Mouse (Mus musculus) thymus, postnatal 36 days (tissue): ENCODE measurements around the gene Wnt16.

Experiments
- DNase-seq, 2 experiments: peaks; one replicate each; pipeline ENCODE4 v3.0.0; 2022; ENCODE audit warnings: mixed read lengths in 2 of 2

Gene Wnt16

GRCm38 (mm10) chr6:22327091-22327490 lies 39.1 kb downstream of the Wnt16 start:
- no peak for DNase-seq

DNA sequence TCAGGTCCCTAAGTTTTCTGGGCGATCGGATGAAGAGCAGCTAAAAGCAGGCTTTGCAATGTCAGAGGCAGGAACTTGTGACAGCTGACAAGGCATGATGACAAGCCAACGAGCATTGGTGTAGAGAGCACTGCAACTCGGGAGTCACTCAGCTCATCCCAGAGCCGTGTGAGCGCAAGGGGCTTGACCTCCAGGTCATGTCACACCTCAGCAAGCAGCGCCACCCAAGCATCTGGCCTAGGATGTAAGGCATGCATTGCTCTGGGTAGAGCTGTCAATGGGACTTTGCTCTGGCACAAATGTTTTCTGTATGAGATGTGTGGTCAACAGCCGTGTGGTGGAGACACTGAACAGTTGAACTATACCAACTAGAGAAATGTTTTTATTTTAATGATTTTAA lies 39.9 kb downstream of the Wnt16 start:
- no peak for DNase-seq

- DNase-seq = peak; percentile 22 to 23
Observed at GRCm38 (mm10) chr6:22330169-22330960, 42.3 kb downstream of the Wnt16 start.

GRCm38 (mm10) chr6:22332548-22332947 lies 44.5 kb downstream of the Wnt16 start:
- DNase-seq = no peak

DNA sequence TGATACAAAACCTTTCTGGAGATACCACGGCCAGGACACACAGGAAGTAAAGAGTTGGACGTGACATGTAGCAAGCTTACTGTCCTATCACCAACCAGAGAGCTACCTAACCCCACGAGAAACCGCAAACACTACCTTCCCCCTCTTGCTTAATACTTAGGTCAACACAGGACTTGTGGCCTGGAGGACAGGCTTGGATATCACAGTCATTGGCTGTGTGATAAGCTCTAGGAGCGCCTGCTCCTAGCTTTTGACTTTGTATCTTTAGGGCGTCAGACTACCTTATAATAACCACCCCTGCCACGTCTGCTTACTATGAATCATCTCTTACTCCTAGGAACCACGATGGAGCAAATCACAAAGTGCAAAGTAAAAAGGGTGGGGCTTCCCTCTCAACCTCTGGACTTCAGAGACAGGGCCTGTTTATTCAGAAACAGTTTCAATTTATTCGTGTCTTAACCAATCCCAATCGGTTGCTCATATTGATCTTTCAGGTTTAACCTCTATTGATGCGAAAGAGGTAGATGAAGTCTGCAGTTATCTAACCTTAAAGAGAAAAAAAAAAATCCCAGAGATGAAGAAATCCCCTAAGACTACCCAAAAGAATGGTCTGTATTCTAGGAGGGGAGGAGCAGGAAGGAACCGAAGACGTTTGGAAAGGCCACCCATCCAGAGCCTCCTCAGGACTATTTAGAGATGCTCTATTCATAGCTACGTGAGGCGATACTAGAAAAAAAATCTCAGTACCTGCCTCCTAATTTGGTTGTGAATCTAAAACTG lies 51.9 kb downstream of the Wnt16 start:
- no peak for DNase-seq

- no peak for DNase-seq
Observed at GRCm38 (mm10) chr6:22340779-22341178, 52.8 kb downstream of the Wnt16 start.

- DNase-seq = no peak
Observed at GRCm38 (mm10) chr6:22343292-22343691, 55.3 kb downstream of the Wnt16 start.

- no peak for DNase-seq
Observed at GRCm38 (mm10) chr6:22343706-22344105, 55.7 kb downstream of the Wnt16 start.

GRCm38 (mm10) chr6:22344443-22344842 lies 56.4 kb downstream of the Wnt16 start:
- DNase-seq = no peak

DNA sequence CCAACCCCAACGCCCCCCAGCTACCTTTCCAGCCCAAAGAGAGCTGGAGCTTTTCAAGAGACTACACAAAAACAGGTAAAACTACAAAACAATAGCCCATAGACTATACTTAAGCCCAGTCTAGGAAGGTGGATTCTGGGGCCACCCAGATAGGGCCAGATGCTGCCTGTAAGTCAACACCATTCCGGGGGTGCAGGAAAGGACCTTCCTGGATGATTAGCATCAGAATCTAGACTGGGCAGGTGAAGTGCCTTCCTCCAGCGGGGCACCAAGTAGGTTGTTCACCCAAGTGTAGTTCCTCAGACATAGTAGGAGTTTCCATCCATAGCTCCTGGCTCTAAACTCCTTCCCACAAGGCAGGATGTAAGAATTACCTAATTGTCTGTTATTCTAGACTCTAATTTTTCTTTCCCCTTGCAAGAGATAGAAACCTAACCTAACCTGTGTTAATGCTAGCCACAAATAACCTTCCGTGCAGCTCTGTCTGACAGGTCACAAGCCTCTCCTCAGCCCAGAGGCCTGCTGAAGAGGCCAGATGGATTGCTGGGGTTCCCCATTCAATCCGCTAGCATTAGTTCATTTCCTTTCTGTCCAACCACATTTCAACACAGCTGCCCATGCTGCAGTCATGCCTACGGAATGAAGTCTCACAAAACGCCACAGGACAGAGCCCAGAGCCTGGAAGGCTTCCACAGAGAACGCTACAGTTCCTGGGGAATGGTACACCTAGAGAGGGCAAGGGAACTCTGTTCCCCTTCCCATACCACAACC lies 59.3 kb downstream of the Wnt16 start:
- DNase-seq = no peak
